Mouse (Mus musculus) C2C12 (cell line): ENCODE results near the gene Olfr920.

ENCODE experiments used
- CTCF ChIP-seq: IDR thresholded peaks from one replicate; pipeline ENCODE4 v1.5.1; 2011; ENCODE audit not compliant: control insufficient read depth, insufficient read depth, insufficient read length
- MAX ChIP-seq: IDR thresholded peaks from one replicate; pipeline ENCODE4 v1.6.1; 2011; ENCODE audit warnings: mild to moderate bottlenecking, control low read depth
- MYOG ChIP-seq: IDR thresholded peaks from one replicate; pipeline ENCODE4 v1.6.1; 2011; ENCODE audit not compliant: control insufficient read depth, insufficient read length; ENCODE audit errors: extremely low read depth
- USF1 ChIP-seq: IDR thresholded peaks from one replicate; pipeline ENCODE4 v1.6.1; 2011; ENCODE audit warnings: low read depth, mild to moderate bottlenecking, control low read depth, moderate library complexity

DNA sequence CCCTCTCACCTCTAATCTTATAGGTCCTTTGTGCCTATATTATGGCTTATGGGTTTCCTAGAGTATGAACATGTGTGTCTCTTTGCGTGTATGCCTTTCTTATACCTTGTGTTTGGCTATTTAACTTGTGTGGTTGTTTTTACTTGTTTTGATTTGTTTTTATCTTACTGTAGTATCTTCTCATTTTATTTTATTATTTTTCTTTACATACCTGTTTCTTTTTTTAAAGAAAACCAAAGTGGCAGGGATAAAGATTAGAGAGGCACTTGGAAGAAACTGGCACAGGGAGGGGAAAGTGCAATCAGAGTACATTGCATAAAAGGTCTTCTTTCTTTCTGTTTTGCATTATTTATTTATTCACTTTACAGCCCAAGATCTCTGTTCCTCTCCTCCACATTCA, at the start of gene Olfr920:
- TF ChIP-seq MAX (no peak), CTCF (no peak), MYOG (no peak), USF1 (no peak)
